Mouse (Mus musculus) heart, embryonic 12.5 days (tissue): ENCODE measurements at regions not wholly inside any gene's neighbourhood (a gene's known extent, or its start where the extent isn't known, plus 50 kb on each side); places are given as distances from the start of the nearest gene placed in this dataset.

Experiments
- ATAC-seq: fragments of 200-750 bp; cut with Nextera tagmentation; 2 replicates; pipeline ENCODE4 v1.8.0; 2017; ENCODE audit warnings: moderate TSS enrichment, moderate library complexity; ENCODE audit not compliant: insufficient number of reproducible peaks, low FRiP score
- H3K27ac ChIP-seq: fragments of 300-500 bp; sonication (generic); 2 replicates; pipeline ENCODE4 v1.5.1; 2016; ENCODE audit warnings: mild to moderate bottlenecking, moderate library complexity; ENCODE audit not compliant: poor library complexity, severe bottlenecking
- H3K27me3 ChIP-seq: fragments of 300-500 bp; sonication (generic); replicated peaks from 2 replicates; pipeline ENCODE4 v1.6.1; 2016; ENCODE audit warnings: mild to moderate bottlenecking, moderate library complexity
- H3K36me3 ChIP-seq: fragments of 300-500 bp; sonication (generic); 2 replicates; pipeline ENCODE4 v1.6.1; 2016; ENCODE audit warnings: mild to moderate bottlenecking, moderate library complexity
- H3K4me1 ChIP-seq: fragments of 300-500 bp; sonication (generic); replicated peaks from 2 replicates; pipeline ENCODE4 v1.6.1; 2016; ENCODE audit warnings: mild to moderate bottlenecking
- H3K4me2 ChIP-seq: fragments of 300-500 bp; sonication (generic); 2 replicates; pipeline ENCODE4 v1.6.1; 2016; ENCODE audit warnings: mild to moderate bottlenecking, moderate library complexity
- H3K4me3 ChIP-seq: fragments of 300-500 bp; sonication (generic); 2 replicates; pipeline ENCODE4 v1.5.1; 2016; ENCODE audit warnings: mild to moderate bottlenecking
- H3K9ac ChIP-seq: fragments of 300-500 bp; sonication (generic); 2 replicates; pipeline ENCODE4 v1.6.1; 2016; ENCODE audit warnings: mild to moderate bottlenecking, moderate library complexity
- H3K9me3 ChIP-seq: fragments of 300-500 bp; sonication (generic); replicated peaks from 2 replicates; pipeline ENCODE4 v1.6.1; 2016; ENCODE audit warnings: mild to moderate bottlenecking, moderate library complexity
- WGBS: fragments of 180-500 bp; shearing (Covaris S2); methylation state at CpG from one replicate; pipeline ENCODE4 v1.1.7; 2016; 5-methylcytosine and 5-hydroxymethylcytosine counted together

DNA sequence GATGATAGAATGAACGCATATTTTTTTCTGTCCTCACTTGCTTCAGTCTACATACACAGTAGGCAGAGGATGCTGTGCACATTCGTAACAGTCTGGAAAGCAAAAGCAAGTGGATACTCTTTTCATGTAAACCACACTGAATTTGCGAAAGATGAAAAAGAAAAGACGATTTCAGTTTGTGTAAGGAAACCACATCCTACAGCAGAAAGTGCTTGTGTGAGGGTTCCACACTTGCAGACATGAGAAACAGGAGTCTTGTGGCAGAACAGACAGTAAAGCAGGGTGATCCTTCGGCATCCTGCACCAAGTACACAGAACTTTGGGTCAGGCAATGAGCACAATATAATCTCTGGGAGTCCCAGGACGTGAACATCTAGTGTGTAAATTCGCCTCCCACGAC lies 223.2 kb downstream of the Pmp22 start:
- H3K27me3 ChIP-seq: no peaks in the 10 kb centered on the region
- no peak overlapping the region for H3K27ac ChIP-seq
- no peak overlapping the region for H3K4me2 ChIP-seq
- no peak overlapping the region for H3K9ac ChIP-seq
- WGBS: 91% methylated on average over 8 of the region's 8 CpGs
- H3K4me1 ChIP-seq: 0 out of 2 replicates have a peak, but pooled peaks cover 5% of the 10 kb centered on the region
- H3K9me3 ChIP-seq: no peaks in the 10 kb centered on the region
- ATAC-seq: no peak
- H3K4me3 ChIP-seq: no peak overlapping the region
- H3K36me3 ChIP-seq: no peaks in the 10 kb centered on the region

DNA sequence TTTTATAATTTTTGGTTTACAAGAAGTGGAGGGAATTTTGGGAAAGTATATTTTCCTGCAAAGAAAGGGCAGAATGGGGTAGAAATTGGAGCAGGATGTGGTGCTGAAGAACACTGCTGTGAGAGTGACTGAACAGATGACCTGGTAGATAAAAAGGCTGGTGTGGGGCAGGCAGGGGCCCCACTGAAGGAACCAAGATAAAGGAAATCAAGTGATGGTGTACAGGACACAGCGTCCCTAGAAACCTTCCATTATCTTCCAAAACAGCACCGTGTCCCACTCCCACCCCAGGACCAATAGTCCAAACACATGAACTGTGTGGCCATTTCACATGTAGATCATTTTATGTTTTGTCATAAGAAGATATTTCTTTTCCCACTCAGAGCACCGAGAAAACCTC lies 224.2 kb downstream of the Pmp22 start:
- Histone ChIP-seq H3K4me2 (no peak overlapping the region), H3K27me3 (no peaks in the 10 kb centered on the region), H3K4me3 (no peak overlapping the region), H3K9me3 (no peaks in the 10 kb centered on the region), H3K36me3 (no peaks in the 10 kb centered on the region), H3K27ac (no peak overlapping the region), H3K4me1 (0 out of 2 replicates have a peak, but pooled peaks cover 5% of the 10 kb centered on the region), H3K9ac (no peak overlapping the region)
- WGBS: 30% methylated on average over 3 of the region's 3 CpGs
- no peak for ATAC-seq

DNA sequence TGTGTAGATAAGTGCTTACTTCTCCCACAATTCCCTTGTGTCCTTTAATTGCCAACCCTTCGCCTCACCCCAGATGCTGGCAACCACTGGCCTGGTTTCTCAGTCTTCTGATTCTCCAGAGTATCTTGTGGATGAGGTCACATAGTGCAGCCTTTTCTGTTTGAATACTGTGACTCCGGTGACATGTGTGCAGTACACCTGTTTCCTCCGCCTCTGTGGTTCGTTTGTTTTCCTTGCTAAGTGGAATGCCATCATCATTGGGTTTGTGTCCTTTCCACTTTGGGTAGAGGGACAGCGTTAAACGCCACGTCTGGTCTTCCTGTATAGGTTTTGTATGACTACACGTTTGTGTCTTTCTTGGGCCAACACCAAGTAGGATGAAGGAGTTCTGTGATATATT lies 224.9 kb downstream of the Pmp22 start:
- WGBS: 86% methylated on average over 8 of the region's 8 CpGs
- H3K4me1 ChIP-seq: 0 out of 2 replicates have a peak, but pooled peaks cover 5% of the 10 kb centered on the region

DNA sequence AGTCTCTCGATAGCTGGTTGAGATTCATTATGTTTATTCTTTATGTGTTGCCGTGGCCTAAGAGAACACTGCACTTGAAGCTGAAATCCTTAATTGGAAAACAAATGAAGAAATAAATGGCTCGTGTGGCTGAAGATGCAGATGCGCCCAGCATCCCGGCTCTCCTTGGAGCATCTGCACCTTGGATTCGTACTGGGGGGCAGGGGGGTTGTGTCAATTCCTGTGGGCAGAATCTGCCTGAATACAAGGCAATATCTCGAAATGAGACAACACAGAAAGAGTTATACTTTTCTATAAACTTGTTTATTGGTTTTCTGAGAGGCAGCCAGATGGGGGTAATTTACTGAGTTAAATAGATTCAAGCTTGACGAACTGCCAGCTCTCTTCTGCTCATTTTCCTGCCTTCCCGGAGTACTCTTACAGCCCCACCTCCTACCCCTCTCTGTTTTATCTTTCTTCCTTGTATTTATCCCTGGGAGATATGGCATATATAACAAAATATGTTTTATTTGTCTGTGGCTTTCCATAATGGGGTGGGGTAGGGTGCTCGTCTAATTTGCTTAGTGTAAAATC lies 229.1 kb downstream of the Pmp22 start:
- Histone ChIP-seq H3K4me1 (no peaks in the 10 kb centered on the region), H3K9me3 (no peaks in the 10 kb centered on the region), H3K27ac (no peak overlapping the region), H3K27me3 (no peaks in the 10 kb centered on the region), H3K4me2 (no peak overlapping the region), H3K4me3 (no peak overlapping the region), H3K36me3 (no peaks in the 10 kb centered on the region), H3K9ac (no peak overlapping the region)
- ATAC-seq: no peak
- 80% methylated on average over 10 of the region's 10 CpGs for WGBS

More for the DNA sequence above, 224.9 kb downstream of the Pmp22 start:
- H3K36me3 ChIP-seq: no peaks in the 10 kb centered on the region
- H3K27ac ChIP-seq: no peak overlapping the region
- no peak overlapping the region for H3K9ac ChIP-seq
- no peak overlapping the region for H3K4me3 ChIP-seq
- ATAC-seq: no peak
- H3K4me2 ChIP-seq: no peak overlapping the region
- no peaks in the 10 kb centered on the region for H3K9me3 ChIP-seq
- H3K27me3 ChIP-seq: no peaks in the 10 kb centered on the region

DNA sequence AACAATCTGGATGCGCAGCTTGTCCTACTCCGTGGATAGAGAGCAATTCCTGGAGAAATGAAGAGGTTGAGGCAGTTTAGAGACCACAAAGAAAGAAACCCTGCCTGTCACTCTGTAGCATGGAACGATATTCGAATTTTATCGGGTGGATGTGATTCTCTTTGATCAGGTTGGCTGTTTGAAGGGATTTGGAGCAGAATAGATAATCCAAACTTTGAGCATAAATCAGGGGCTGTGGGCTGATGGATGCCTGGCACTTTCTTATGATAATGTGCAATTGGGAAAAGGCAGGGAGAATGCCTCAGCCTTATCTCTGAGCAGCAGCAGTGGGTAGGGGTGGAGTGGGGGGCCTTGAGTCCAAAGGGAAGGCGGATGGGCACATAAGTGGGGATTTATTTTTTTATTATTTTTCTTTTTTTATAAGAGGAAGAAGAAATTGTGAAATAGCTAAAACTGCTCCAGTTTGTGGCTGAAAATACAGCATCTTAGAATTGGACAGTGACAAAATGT lies 239.0 kb downstream of the Pmp22 start:
- H3K36me3 ChIP-seq: no peaks in the 10 kb centered on the region
- H3K4me1 ChIP-seq: no peaks in the 10 kb centered on the region
- H3K9me3 ChIP-seq: 0 out of 2 replicates have a peak, but pooled peaks cover 3% of the 10 kb centered on the region
- no peak overlapping the region for H3K27ac ChIP-seq
- no peak overlapping the region for H3K4me3 ChIP-seq
- H3K4me2 ChIP-seq: no peak overlapping the region
- H3K9ac ChIP-seq: no peak overlapping the region
- 76% methylated on average over 6 of the region's 6 CpGs for WGBS
- H3K27me3 ChIP-seq: no peaks in the 10 kb centered on the region
- ATAC-seq: no peak

DNA sequence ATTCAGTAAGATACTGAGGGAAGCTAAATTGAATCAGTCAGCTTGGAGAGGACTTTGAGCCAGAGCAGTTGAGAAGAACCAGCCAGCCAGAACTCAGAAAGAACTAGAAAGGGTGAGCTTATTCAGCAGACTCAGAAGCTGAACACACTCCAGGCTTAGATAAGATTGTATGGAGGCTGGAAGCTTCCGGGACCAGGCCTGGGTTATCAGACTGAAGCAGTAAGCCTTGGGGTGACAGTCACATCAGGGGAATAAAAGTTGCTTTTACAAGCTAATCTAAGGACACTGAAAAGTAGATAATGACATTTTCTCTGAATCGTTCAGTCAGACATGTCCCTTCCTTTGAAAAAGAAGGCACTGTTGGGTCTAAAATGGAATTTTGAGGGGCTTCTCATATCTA lies 240.7 kb downstream of the Pmp22 start:
- 24% methylated on average over 2 of the region's 2 CpGs for WGBS
- H3K4me3 ChIP-seq: no peak overlapping the region
- H3K4me2 ChIP-seq: no peak overlapping the region
- H3K27ac ChIP-seq: no peak overlapping the region
- no peaks in the 10 kb centered on the region for H3K27me3 ChIP-seq
- H3K36me3 ChIP-seq: no peaks in the 10 kb centered on the region
- no peaks in the 10 kb centered on the region for H3K4me1 ChIP-seq
- H3K9me3 ChIP-seq: 0 out of 2 replicates have a peak, but pooled peaks cover 3% of the 10 kb centered on the region
- ATAC-seq: no peak
- H3K9ac ChIP-seq: no peak overlapping the region

DNA sequence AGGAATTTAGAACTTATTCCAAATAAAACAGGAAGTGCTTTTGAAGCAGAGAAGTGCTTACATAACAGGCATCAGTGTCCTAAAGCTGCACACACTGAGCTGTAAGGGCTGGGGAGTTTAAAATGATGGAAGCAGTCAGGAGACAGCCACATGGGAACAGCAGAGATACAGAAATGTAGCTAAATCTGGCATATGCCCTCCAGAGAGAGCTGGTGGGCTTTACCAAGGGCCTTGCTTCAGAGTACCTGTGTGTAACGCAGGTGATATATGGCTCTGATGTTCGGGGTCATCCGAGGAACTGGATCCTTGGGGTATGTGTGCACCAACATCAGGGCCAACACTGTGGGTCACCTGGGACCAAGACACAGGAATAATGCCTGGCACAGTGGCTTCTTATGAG lies 247.5 kb downstream of the Pmp22 start:
- H3K36me3 ChIP-seq: no peaks in the 10 kb centered on the region
- H3K27ac ChIP-seq: no peak overlapping the region
- 91% methylated on average over 3 of the region's 3 CpGs for WGBS

DNA sequence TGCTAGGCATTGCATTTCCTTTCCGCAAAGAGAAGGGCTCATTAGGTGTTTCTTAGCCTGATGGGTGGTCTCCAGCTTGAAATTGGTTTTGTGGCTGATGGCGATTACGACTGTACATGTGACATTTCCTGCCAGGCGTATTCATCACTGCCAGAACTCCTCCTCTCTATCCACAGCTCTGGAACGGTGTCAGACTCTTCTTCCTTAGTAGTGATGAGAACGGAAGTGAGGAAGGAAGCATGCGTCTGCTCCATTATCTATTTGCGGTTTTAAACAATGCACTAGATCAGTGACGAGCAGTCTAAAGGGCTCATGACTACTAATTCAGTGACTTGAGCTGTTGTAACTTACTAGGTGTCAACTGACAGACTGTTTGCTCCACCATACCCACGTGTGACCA lies 248.2 kb downstream of the Pmp22 start:
- no peak overlapping the region for H3K9ac ChIP-seq
- H3K36me3 ChIP-seq: no peaks in the 10 kb centered on the region
- no peak overlapping the region for H3K4me3 ChIP-seq
- H3K4me1 ChIP-seq: 0 out of 2 replicates have a peak, but pooled peaks cover 4% of the 10 kb centered on the region
- H3K4me2 ChIP-seq: no peak overlapping the region
- ATAC-seq: peak; percentile 18; the same call in 1 of the 2 replicates
- 46% methylated on average over 10 of the region's 10 CpGs for WGBS
- H3K27ac ChIP-seq: no peak overlapping the region
- no peaks in the 10 kb centered on the region for H3K27me3 ChIP-seq
- H3K9me3 ChIP-seq: no peaks in the 10 kb centered on the region

More for the DNA sequence above, 247.5 kb downstream of the Pmp22 start:
- Histone ChIP-seq H3K4me3 (no peak overlapping the region), H3K4me1 (0 out of 2 replicates have a peak, but pooled peaks cover 4% of the 10 kb centered on the region), H3K4me2 (no peak overlapping the region), H3K27me3 (no peaks in the 10 kb centered on the region), H3K9me3 (no peaks in the 10 kb centered on the region), H3K9ac (no peak overlapping the region)
- ATAC-seq: no peak

DNA sequence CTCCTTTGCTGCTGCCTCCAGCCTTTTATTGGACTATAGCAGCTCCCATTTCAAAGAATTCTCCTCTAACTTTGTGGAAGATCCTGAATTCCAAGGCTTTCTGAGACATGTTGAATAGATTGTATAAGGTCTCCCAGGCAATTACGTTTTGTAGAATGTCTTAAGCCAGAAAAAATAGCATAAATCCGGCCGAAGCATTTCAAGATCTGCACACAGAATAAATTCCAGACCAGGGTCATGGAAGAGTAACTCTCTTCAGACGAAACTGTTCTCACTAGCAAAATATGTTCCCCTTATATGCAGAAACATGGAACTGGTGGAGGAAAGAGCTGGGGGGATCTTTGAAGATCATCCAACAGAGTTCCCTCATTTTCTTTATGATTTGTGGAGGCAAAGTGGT lies 259.5 kb downstream of the Pmp22 start:
- H3K4me3 ChIP-seq: no peak overlapping the region
- no peak overlapping the region for H3K27ac ChIP-seq
- 80% methylated on average over 4 of the region's 4 CpGs for WGBS
- H3K9me3 ChIP-seq: no peaks in the 10 kb centered on the region
- ATAC-seq: no peak
- H3K36me3 ChIP-seq: no peaks in the 10 kb centered on the region
- H3K9ac ChIP-seq: no peak overlapping the region
- H3K27me3 ChIP-seq: 0 out of 2 replicates have a peak, but pooled peaks cover 3% of the 10 kb centered on the region
- H3K4me1 ChIP-seq: no peaks in the 10 kb centered on the region
- no peak overlapping the region for H3K4me2 ChIP-seq

DNA sequence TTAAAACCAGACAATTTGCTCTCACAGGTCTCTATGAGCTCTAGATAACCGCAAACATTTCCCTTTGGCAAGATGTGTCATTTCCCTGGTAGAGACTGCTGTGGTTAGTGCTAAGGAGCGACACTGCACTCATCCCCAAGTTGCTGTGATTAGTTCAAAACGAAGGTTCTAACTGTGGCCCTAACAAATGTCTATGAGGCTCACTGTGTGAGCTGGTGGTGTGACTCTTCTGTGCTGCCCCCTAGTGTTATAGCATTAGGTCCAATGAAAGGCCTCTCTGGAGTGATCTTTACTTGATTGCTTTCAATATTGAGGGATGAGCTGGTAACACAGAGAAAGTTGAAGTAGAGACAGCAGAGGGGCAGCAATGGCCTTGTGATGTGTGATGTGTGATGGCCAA lies 262.7 kb downstream of the Pmp22 start:
- Histone ChIP-seq H3K27me3 (no peaks in the 10 kb centered on the region), H3K4me1 (no peaks in the 10 kb centered on the region), H3K36me3 (no peaks in the 10 kb centered on the region), H3K27ac (no peak overlapping the region), H3K9ac (no peak overlapping the region), H3K4me3 (no peak overlapping the region), H3K9me3 (no peaks in the 10 kb centered on the region), H3K4me2 (no peak overlapping the region)
- 29% methylated on average over 3 of the region's 3 CpGs for WGBS
- no peak for ATAC-seq

DNA sequence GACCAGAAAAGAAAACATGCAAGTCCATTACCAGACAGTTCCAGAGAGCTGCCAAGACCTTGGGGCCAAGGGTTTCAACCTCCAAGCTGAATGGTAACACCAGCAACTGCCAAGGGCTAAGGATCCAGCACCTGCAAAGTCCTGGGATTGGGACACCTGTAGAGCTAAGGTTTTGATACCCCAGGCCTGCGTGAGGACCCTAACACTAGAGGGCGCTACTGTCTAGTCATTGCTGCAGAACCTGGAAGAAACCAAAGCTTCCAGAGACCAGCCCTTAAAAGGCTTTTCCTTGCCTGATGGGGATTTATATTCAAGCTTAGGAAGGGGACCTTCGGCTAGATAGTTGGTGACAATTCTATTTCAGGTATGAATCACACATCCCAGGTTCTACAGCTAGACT lies 263.6 kb downstream of the Pmp22 start:
- Histone ChIP-seq H3K9ac (no peak overlapping the region), H3K27ac (no peak overlapping the region), H3K9me3 (no peaks in the 10 kb centered on the region), H3K36me3 (no peaks in the 10 kb centered on the region), H3K27me3 (no peaks in the 10 kb centered on the region), H3K4me3 (no peak overlapping the region), H3K4me1 (no peaks in the 10 kb centered on the region), H3K4me2 (no peak overlapping the region)
- no peak for ATAC-seq
- WGBS: 66% methylated on average over 3 of the region's 3 CpGs

DNA sequence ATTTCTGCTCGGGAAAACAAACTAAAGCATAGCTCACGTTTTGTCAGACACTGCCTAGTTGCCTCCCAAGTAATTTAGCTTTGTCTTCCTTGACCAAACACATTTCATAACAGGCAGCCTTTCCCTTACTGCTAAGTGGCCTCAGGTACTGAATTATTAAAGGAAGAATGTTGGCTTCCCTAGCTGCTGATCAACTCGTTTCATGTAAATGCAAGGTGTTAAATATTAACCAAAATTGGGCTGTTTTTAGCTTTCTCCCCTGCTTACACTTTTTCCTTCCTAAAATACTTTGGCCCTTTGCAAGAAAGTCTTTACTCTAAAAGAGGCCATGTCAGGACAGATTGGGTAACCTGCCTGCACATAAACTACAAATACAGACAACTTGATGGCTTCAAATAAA lies 265.4 kb downstream of the Pmp22 start:
- Histone ChIP-seq H3K4me3 (no peak overlapping the region), H3K27ac (no peak overlapping the region), H3K27me3 (no peaks in the 10 kb centered on the region), H3K4me1 (no peaks in the 10 kb centered on the region), H3K36me3 (no peaks in the 10 kb centered on the region), H3K9ac (no peak overlapping the region), H3K9me3 (no peaks in the 10 kb centered on the region), H3K4me2 (no peak overlapping the region)
- WGBS: 69% methylated on average over 3 of the region's 3 CpGs
- no peak for ATAC-seq
